Mouse (Mus musculus) stomach, embryonic 15.5 days (tissue): ENCODE measurements around the gene Pten. TPM values are rescaled to one million over a fixed set of nuclear protein-coding genes. Genes with fewer than 3 reads are reported as not detected.

Source experiments
- ATAC-seq: fragments of 200-750 bp; cut with Nextera tagmentation; 2 replicates; pipeline ENCODE4 v1.8.0; 2017; ENCODE audit warnings: low read depth, moderate number of reproducible peaks, moderate TSS enrichment; ENCODE audit not compliant: insufficient read depth, low FRiP score
- H3K27ac ChIP-seq: fragments of 300-500 bp; sonication (generic); 2 replicates; pipeline ENCODE4 v1.5.1; 2015; ENCODE audit warnings: mild to moderate bottlenecking, inconsistent platforms
- H3K27me3 ChIP-seq: fragments of 300-500 bp; sonication (generic); replicated peaks from 2 replicates; pipeline ENCODE4 v1.6.1; 2015; ENCODE audit warnings: inconsistent platforms
- H3K36me3 ChIP-seq: fragments of 300-500 bp; sonication (generic); 2 replicates; pipeline ENCODE4 v1.6.1; 2015; ENCODE audit warnings: inconsistent platforms
- H3K4me1 ChIP-seq: fragments of 300-500 bp; sonication (generic); 2 replicates; pipeline ENCODE4 v1.6.1; 2015; ENCODE audit warnings: inconsistent platforms
- H3K4me2 ChIP-seq: fragments of 300-500 bp; sonication (generic); 2 replicates; pipeline ENCODE4 v1.6.1; 2015; ENCODE audit warnings: mild to moderate bottlenecking, inconsistent platforms
- H3K4me3 ChIP-seq: fragments of 300-500 bp; sonication (generic); replicated peaks from 2 replicates; pipeline ENCODE4 v1.5.1; 2015; ENCODE audit warnings: inconsistent platforms
- H3K9ac ChIP-seq: fragments of 300-500 bp; sonication (generic); 2 replicates; pipeline ENCODE4 v1.6.1; 2015; ENCODE audit warnings: inconsistent platforms
- H3K9me3 ChIP-seq: fragments of 300-500 bp; sonication (generic); 2 replicates; pipeline ENCODE4 v1.6.1; 2016; ENCODE audit warnings: inconsistent platforms
- WGBS: fragments of 180-500 bp; shearing (Covaris S2); methylation state at CpG from one replicate; pipeline ENCODE4 v1.1.7; 2015; 5-methylcytosine and 5-hydroxymethylcytosine counted together
- polyA plus RNA-seq: library from polyadenylated mRNA; unstranded; fragments of >200 nt; fragmentation: Nextera tagmentation; extraction: Ambion mirVana; gene quantifications from 2 replicates; pipeline ENCODE4 v1.2.1, GENCODE M21; 2015

Pten gene
- polyA plus RNA-seq, 1 experiment from 2014 or later = 9.7 TPM

GRCm38 (mm10) chr19:32755792-32756635 lies 1.3 kb upstream of the Pten start:
- WGBS = under 1% methylated on average over 53 of the region's 53 CpGs

GRCm38 (mm10) chr19:32756636-32756899 lies 729 bp upstream of the Pten start:
- ATAC-seq = peak; percentile 17

More at GRCm38 (mm10) chr19:32755792-32756635, 1.3 kb upstream of the Pten start:
- Histone ChIP-seq H3K4me3 (peak overlapping the region; percentile 75), H3K27ac (peak overlapping the region; percentile 95), H3K27me3 (no peaks in the 10 kb centered on the region; the same call in 1 of the 2 replicates), H3K9me3 (no peaks in the 10 kb centered on the region), H3K9ac (peak overlapping the region; percentile 42), H3K4me1 (0 out of 2 replicates have a peak, but pooled peaks cover 4% of the 10 kb centered on the region), H3K4me2 (peak overlapping the region; percentile 91), H3K36me3 (no peaks in the 10 kb centered on the region)
- peak; percentile 73 for ATAC-seq

GRCm38 (mm10) chr19:32757831-32758792 lies 815 bp downstream of the Pten start:
- H3K4me3 ChIP-seq = peak overlapping the region; percentile 75
- H3K9ac ChIP-seq = peak overlapping the region; percentile 97
- peak overlapping the region; percentile 100 for H3K27ac ChIP-seq
- peaks cover 4% of the 10 kb centered on the region; the same call in 1 of the 2 replicates for H3K4me1 ChIP-seq
- peak overlapping the region; percentile 61 for H3K4me2 ChIP-seq
- ATAC-seq = no peak
- under 1% methylated on average over 55 of the region's 69 CpGs for WGBS
- H3K9me3 ChIP-seq = no peaks in the 10 kb centered on the region
- H3K27me3 ChIP-seq = no peaks in the 10 kb centered on the region; the same call in 1 of the 2 replicates
- H3K36me3 ChIP-seq = no peaks in the 10 kb centered on the region

More at GRCm38 (mm10) chr19:32756636-32756899, 729 bp upstream of the Pten start:
- WGBS = under 1% methylated on average over 14 of the region's 14 CpGs
- Histone ChIP-seq H3K4me3 (peak overlapping the region; percentile 75), H3K27ac (peak overlapping the region; percentile 92), H3K9ac (peak overlapping the region; percentile 42), H3K4me1 (peaks cover 4% of the 10 kb centered on the region; the same call in 1 of the 2 replicates), H3K27me3 (no peaks in the 10 kb centered on the region; the same call in 1 of the 2 replicates), H3K36me3 (no peaks in the 10 kb centered on the region), H3K4me2 (peak overlapping the region; percentile 91), H3K9me3 (no peaks in the 10 kb centered on the region)

- Histone ChIP-seq H3K4me3 (peak overlapping the region; percentile 75), H3K27me3 (no peaks in the 10 kb centered on the region; the same call in 1 of the 2 replicates), H3K4me2 (peak overlapping the region; percentile 61), H3K27ac (peak overlapping the region; percentile 100; the same call in 1 of the 2 replicates), H3K9me3 (no peaks in the 10 kb centered on the region), H3K9ac (peak overlapping the region; percentile 97; the same call in 1 of the 2 replicates), H3K36me3 (0 out of 2 replicates have a peak, but pooled peaks cover 2% of the 10 kb centered on the region), H3K4me1 (peaks cover 4% of the 10 kb centered on the region; the same call in 1 of the 2 replicates)
- WGBS = under 1% methylated on average over 11 of the region's 11 CpGs
- ATAC-seq = no peak
These were observed 1.5 kb downstream of the Pten start for GRCm38 (mm10) chr19:32758793-32759161.

- peak overlapping the region; percentile 61 for H3K4me2 ChIP-seq
- WGBS = 4% methylated on average over 8 of the region's 8 CpGs
- H3K36me3 ChIP-seq = 0 out of 2 replicates have a peak, but pooled peaks cover 2% of the 10 kb centered on the region
- H3K27ac ChIP-seq = no peak overlapping the region
- no peaks in the 10 kb centered on the region; the same call in 1 of the 2 replicates for H3K27me3 ChIP-seq
- peaks cover 4% of the 10 kb centered on the region; the same call in 1 of the 2 replicates for H3K4me1 ChIP-seq
- peak overlapping the region; percentile 75 for H3K4me3 ChIP-seq
- peak overlapping the region; percentile 16; the same call in 1 of the 2 replicates for H3K9ac ChIP-seq
- no peaks in the 10 kb centered on the region for H3K9me3 ChIP-seq
- no peak for ATAC-seq
These were observed 2.2 kb downstream of the Pten start for GRCm38 (mm10) chr19:32759357-32760024.

- H3K4me3 ChIP-seq = peak overlapping the region; percentile 28
- H3K4me2 ChIP-seq = peak overlapping the region; percentile 55
- no peak overlapping the region for H3K27ac ChIP-seq
- H3K9ac ChIP-seq = no peak overlapping the region
- peaks cover 4% of the 10 kb centered on the region; the same call in 1 of the 2 replicates for H3K4me1 ChIP-seq
- 0 out of 2 replicates have a peak, but pooled peaks cover 2% of the 10 kb centered on the region for H3K36me3 ChIP-seq
- 24% methylated on average over 6 of the region's 6 CpGs for WGBS
- ATAC-seq = no peak
- H3K9me3 ChIP-seq = no peaks in the 10 kb centered on the region
- H3K27me3 ChIP-seq = no peaks in the 10 kb centered on the region
These were observed 3.2 kb downstream of the Pten start for GRCm38 (mm10) chr19:32760499-32760898.

GRCm38 (mm10) chr19:32761162-32761561 lies 3.9 kb downstream of the Pten start:
- Histone ChIP-seq H3K9ac (no peak overlapping the region), H3K4me1 (peaks cover 4% of the 10 kb centered on the region; the same call in 1 of the 2 replicates), H3K9me3 (no peaks in the 10 kb centered on the region), H3K27me3 (no peaks in the 10 kb centered on the region), H3K4me3 (peak overlapping the region; percentile 12; the same call in 1 of the 2 replicates), H3K36me3 (0 out of 2 replicates have a peak, but pooled peaks cover 2% of the 10 kb centered on the region), H3K4me2 (peak overlapping the region; percentile 55), H3K27ac (no peak overlapping the region)
- no peak for ATAC-seq
- WGBS = 61% methylated on average over 4 of the region's 4 CpGs

GRCm38 (mm10) chr19:32762493-32762892 lies 5.2 kb downstream of the Pten start:
- whole genome bisulfite sequencing = 60% methylated on average over 4 of the region's 4 CpGs
- peaks cover 4% of the 10 kb centered on the region; the same call in 1 of the 2 replicates for H3K4me1 ChIP-seq
- ATAC-seq = no peak
- no peak overlapping the region for H3K4me3 ChIP-seq
- H3K9ac ChIP-seq = no peak overlapping the region
- H3K36me3 ChIP-seq = 0 out of 2 replicates have a peak, but pooled peaks cover 2% of the 10 kb centered on the region
- H3K4me2 ChIP-seq = no peak overlapping the region
- H3K9me3 ChIP-seq = no peaks in the 10 kb centered on the region
- H3K27me3 ChIP-seq = no peaks in the 10 kb centered on the region
- no peak overlapping the region for H3K27ac ChIP-seq

- Histone ChIP-seq H3K9ac (no peak overlapping the region), H3K27ac (no peak overlapping the region), H3K9me3 (no peaks in the 10 kb centered on the region), H3K4me3 (no peak overlapping the region), H3K27me3 (no peaks in the 10 kb centered on the region), H3K4me2 (no peak overlapping the region), H3K36me3 (0 out of 2 replicates have a peak, but pooled peaks cover 4% of the 10 kb centered on the region), H3K4me1 (no peaks in the 10 kb centered on the region)
- ATAC-seq = no peak
- WGBS = 37% methylated on average over 2 of the region's 2 CpGs
These were observed 21.1 kb downstream of the Pten start for GRCm38 (mm10) chr19:32778411-32778810.

GRCm38 (mm10) chr19:32779131-32779530 lies 21.8 kb downstream of the Pten start:
- H3K9ac ChIP-seq = no peak overlapping the region
- 70% methylated on average over 3 of the region's 3 CpGs for WGBS
- H3K27ac ChIP-seq = no peak overlapping the region
- no peak for ATAC-seq
- no peaks in the 10 kb centered on the region for H3K9me3 ChIP-seq
- no peak overlapping the region for H3K4me3 ChIP-seq
- H3K27me3 ChIP-seq = no peaks in the 10 kb centered on the region
- H3K4me1 ChIP-seq = no peaks in the 10 kb centered on the region
- no peak overlapping the region for H3K4me2 ChIP-seq
- no peaks in the 10 kb centered on the region for H3K36me3 ChIP-seq
